Mouse (Mus musculus) erythroblast, embryonic 14.5 days (primary cell): ENCODE measurements around the gene Dync1h1. TPM values are rescaled to one million over a fixed set of nuclear protein-coding genes. Genes with fewer than 3 reads are reported as not detected.

Source experiments
- H3K27me3 ChIP-seq: 2 replicates; pipeline ENCODE4 v1.6.1; 2012; ENCODE audit warnings: inconsistent platforms; ENCODE audit not compliant: control insufficient read depth
- H3K36me3 ChIP-seq: 2 replicates; pipeline ENCODE4 v1.6.1; 2012; ENCODE audit warnings: mild to moderate bottlenecking, inconsistent platforms; ENCODE audit not compliant: control insufficient read depth
- H3K4me1 ChIP-seq: 2 replicates; pipeline ENCODE4 v1.6.1; 2012; ENCODE audit warnings: inconsistent platforms; ENCODE audit not compliant: control insufficient read depth
- H3K4me3 ChIP-seq: replicated peaks from 2 replicates; pipeline ENCODE3; 2012; ENCODE audit warnings: moderate library complexity, mild to moderate bottlenecking, inconsistent platforms
- H3K9me3 ChIP-seq: 2 replicates; pipeline ENCODE4 v1.6.1; 2012; ENCODE audit warnings: low read length, inconsistent platforms, mixed read lengths; ENCODE audit not compliant: control insufficient read depth
- GATA1 ChIP-seq: IDR thresholded peaks from 2 replicates; pipeline ENCODE4 v1.6.1; 2012; ENCODE audit warnings: low read length, inconsistent platforms, mixed read lengths
- TAL1 ChIP-seq: IDR thresholded peaks from 3 replicates; pipeline ENCODE4 v1.6.1; 2012; ENCODE audit warnings: low read length, inconsistent platforms, mixed read lengths
- polyA plus RNA-seq: library from polyadenylated mRNA; stranded (reverse); fragments of >175 nt; gene quantifications from 2 replicates; pipeline ENCODE4 v1.2.3, GENCODE M21; 2012

Gene Dync1h1
- polyA plus RNA-seq, 1 experiment = 38.7 TPM

DNA sequence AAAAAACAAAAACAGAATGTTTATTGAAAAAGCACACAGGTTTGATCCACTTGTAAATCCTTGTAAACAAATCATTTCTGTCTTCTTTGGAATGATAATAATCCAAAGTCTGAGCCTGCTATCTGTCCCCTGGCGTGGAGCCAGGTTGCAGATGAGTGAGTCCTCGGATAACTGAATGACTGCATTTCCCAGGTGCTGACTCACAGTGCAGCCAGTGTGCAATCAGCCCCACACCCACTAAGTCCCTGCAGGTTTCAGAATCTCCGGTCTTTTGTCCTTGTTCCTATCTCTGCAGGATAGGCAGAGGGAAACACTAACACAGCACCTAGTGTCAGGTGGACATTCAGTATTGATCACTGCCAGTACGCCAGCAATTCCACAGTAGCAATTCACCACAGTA is 1.5 kb upstream of the Dync1h1 start:
- H3K27me3 ChIP-seq = peaks cover 26% of the 10 kb centered on the region
- peaks cover 39% of the 10 kb centered on the region for H3K4me1 ChIP-seq
- H3K36me3 ChIP-seq = peaks cover 8% of the 10 kb centered on the region
- H3K9me3 ChIP-seq = no peaks in the 10 kb centered on the region
- no peak overlapping the region for H3K4me3 ChIP-seq
- TF ChIP-seq GATA1 (no peak), TAL1 (no peak)

DNA sequence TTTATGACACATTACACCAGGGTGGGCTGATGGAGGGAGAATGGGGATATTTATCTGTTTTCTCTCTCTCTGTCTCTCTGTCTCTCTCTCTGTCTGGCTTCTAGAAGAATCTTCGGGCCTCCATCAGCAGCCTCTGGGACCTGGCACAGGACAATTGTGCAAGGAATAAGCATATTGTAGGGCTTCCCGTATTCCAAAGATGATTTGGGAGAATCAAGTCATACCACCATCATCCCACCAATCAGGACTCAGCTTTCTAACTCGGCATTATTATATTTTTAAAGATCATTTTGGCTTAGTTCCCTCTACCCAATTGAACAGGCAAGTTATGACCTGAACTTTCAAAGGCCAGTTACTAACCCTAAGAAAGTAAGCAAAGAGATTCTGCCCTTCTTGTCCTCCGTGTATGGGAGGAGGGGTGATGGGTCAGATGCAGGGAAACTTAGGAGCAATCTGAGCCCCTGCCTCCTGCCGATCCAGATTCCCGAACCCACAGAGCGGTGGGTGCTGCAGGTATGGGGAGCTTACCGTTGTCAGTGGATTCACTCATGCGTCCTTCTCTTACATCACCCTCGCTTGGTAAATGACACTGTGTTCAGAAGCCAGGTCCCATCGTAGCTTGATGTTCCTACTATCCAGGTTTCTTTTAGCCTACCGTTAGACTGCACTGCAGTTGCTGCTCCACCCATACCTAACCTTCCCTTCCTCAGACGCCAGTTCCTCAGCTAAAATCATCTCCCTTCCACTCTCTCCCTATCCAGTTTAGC is 844 bp upstream of the Dync1h1 start:
- H3K36me3 ChIP-seq = peaks cover 10% of the 10 kb centered on the region
- H3K27me3 ChIP-seq = peaks cover 26% of the 10 kb centered on the region
- H3K4me1 ChIP-seq = peaks cover 42% of the 10 kb centered on the region
- TF ChIP-seq GATA1 (no peak), TAL1 (no peak)
- H3K4me3 ChIP-seq = peak overlapping the region; percentile 100
- no peaks in the 10 kb centered on the region for H3K9me3 ChIP-seq

- Histone ChIP-seq H3K36me3 (peaks cover 34% of the 10 kb centered on the region), H3K27me3 (no peaks in the 10 kb centered on the region), H3K4me3 (no peak overlapping the region), H3K4me1 (peaks cover 42% of the 10 kb centered on the region), H3K9me3 (no peaks in the 10 kb centered on the region)
- no peak for TF ChIP-seq GATA1
- TF ChIP-seq TAL1 = no peak
Observed at GRCm38 (mm10) chr12:110606161-110606560, 4.9 kb downstream of the Dync1h1 start.

- TF ChIP-seq TAL1 (no peak), GATA1 (no peak)
- Histone ChIP-seq H3K9me3 (no peaks in the 10 kb centered on the region), H3K27me3 (no peaks in the 10 kb centered on the region), H3K4me1 (peaks cover 40% of the 10 kb centered on the region), H3K4me3 (no peak overlapping the region), H3K36me3 (peaks cover 37% of the 10 kb centered on the region)
Observed at GRCm38 (mm10) chr12:110606676-110607075, 5.4 kb downstream of the Dync1h1 start.

DNA sequence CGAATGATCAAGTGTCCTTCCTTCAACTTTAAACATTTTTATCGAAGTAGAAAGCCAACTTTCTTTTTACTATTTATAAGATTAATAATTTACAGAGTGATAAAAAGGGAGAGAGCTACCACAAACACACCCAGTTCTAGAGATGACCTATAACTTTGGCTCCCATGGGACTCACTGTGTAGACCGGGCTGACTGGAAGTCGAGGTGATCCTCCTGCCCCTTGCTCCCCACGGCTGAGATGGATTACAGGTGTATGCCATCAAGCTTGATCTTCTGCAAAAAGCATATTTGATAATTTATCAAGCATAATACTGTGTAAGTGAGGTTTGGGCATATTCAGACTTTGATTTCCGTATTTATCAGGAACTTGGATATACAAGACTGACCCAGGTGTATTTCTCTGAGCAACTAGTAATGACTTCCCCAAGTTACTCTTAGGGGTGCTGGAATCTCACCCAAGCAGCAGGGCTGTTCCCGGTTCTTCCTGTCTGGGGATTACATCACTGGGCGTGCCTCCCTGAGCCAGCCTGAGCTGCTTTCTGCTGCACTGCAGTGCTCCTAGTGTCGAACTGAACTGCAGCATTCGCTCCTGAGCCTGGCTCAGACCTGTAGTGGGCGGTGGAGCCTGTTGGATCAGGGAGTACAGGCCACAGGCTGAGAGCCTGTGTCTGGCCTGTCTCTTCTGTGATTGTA is 7.4 kb downstream of the Dync1h1 start:
- Histone ChIP-seq H3K36me3 (peaks cover 56% of the 10 kb centered on the region), H3K9me3 (no peaks in the 10 kb centered on the region), H3K4me1 (peaks cover 23% of the 10 kb centered on the region), H3K27me3 (no peaks in the 10 kb centered on the region), H3K4me3 (no peak overlapping the region)
- TF ChIP-seq TAL1 = no peak
- no peak for TF ChIP-seq GATA1

DNA sequence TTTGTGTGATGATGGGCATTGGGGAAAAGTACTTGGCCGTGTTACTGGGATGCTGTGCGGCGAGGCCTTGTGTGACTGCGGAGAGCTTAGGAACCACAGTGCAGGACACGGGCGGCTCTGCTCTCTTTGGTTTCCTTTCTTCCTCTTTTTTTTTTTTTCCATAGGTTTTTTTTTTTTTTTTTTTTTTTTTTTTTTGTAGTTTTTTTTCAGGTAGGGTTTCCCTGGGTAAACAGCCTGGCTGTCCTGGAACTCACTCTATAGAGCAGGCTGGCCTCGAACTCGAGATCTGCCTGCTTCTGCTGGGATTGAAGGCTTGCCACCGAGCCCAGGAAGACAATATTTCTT is 7.9 kb downstream of the Dync1h1 start:
- no peak overlapping the region for H3K4me3 ChIP-seq
- peaks cover 56% of the 10 kb centered on the region for H3K36me3 ChIP-seq
- H3K4me1 ChIP-seq = peaks cover 18% of the 10 kb centered on the region
- H3K27me3 ChIP-seq = no peaks in the 10 kb centered on the region
- no peak for TF ChIP-seq GATA1
- no peak for TF ChIP-seq TAL1
- no peaks in the 10 kb centered on the region for H3K9me3 ChIP-seq

DNA sequence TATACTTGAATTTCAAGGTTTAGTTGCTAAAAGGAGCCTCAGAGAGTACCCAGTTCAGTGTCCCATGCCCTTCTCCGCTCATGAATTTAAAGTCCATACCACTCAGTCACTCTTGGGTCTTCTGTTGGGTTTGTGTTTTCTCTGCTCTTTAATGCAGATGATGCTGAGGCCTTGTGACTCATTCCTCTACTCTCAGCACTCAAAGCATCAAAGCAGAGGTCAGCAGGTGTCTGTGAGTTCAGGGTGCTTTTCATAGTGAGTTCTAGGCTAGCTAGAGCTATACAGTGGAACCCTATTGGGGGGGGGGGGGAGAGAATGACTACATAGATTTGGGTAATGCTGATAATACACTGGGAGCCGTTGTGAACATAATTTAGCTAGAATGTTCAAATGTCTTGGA is 9.5 kb downstream of the Dync1h1 start:
- TF ChIP-seq TAL1 (no peak), GATA1 (no peak)
- Histone ChIP-seq H3K4me3 (no peak overlapping the region), H3K4me1 (peaks cover 9% of the 10 kb centered on the region), H3K9me3 (no peaks in the 10 kb centered on the region), H3K27me3 (no peaks in the 10 kb centered on the region), H3K36me3 (peaks cover 63% of the 10 kb centered on the region)

GRCm38 (mm10) chr12:110630056-110630455 is 28.8 kb downstream of the Dync1h1 start:
- no peaks in the 10 kb centered on the region for H3K4me1 ChIP-seq
- H3K36me3 ChIP-seq = peaks cover 100% of the 10 kb centered on the region
- H3K4me3 ChIP-seq = no peak overlapping the region
- H3K9me3 ChIP-seq = no peaks in the 10 kb centered on the region
- no peak for TF ChIP-seq GATA1
- H3K27me3 ChIP-seq = no peaks in the 10 kb centered on the region

DNA sequence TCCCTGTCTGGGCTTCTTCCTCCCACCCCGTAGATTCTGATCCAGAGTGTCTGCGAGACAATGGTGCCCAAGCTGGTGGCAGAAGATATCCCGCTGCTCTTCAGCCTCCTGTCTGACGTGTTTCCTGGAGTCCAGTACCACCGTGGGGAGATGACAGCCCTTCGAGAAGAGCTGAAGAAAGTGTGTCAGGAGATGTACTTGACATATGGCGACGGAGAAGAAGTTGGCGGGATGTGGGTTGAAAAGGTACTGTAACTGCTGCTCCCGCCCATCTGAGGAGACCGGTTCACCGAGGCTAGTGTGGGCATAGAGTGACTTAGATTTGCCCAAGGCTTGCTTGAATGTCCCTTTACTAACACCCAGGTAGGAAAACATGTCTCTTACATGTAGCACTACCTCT is 35.0 kb downstream of the Dync1h1 start:
- no peaks in the 10 kb centered on the region for H3K4me1 ChIP-seq
- H3K36me3 ChIP-seq = peaks cover 100% of the 10 kb centered on the region
- no peaks in the 10 kb centered on the region for H3K27me3 ChIP-seq
- no peak overlapping the region for H3K4me3 ChIP-seq
- TF ChIP-seq GATA1 (no peak), TAL1 (no peak)
- no peaks in the 10 kb centered on the region for H3K9me3 ChIP-seq
